In genomic region chr11:69120221-69121000, GRCm38 (mm10) we compare ENCODE assay signal across 8 mouse cellular contexts. TPM values are rescaled to one million over a fixed set of nuclear protein-coding genes. Genes with fewer than 3 reads are reported as not detected.
DNase-seq lines count a peak whose midpoint lies in the region; ATAC-seq and TF ChIP-seq lines count a peak whose summit lies in the region.

TSS of gene Hes7 (plus strand) at chr11:69120404.

- peak within 1 kb of the TSS; percentile 83 for H3K4me3 ChIP-seq in kidney, embryonic 15.5 days (replicated peaks)
- peak within 1 kb of the TSS; percentile 72 for H3K4me3 ChIP-seq in bone marrow macrophage, adult 2 months (ENCODE audit: insufficient read depth, low read length)
- peak within 1 kb of the TSS; percentile 82 for H3K4me3 ChIP-seq in limb, embryonic 15.5 days

- peak within 1 kb of the TSS; percentile 92; the same call in 1 of the 2 replicates for H3K27ac ChIP-seq in kidney, embryonic 15.5 days
- no peak within 1 kb of the TSS for H3K27ac ChIP-seq in bone marrow macrophage, adult 2 months (ENCODE audit: insufficient read depth, low read depth, low read length)
- H3K27ac ChIP-seq in limb, embryonic 15.5 days, result peak within 1 kb of the TSS; percentile 95; the same call in 1 of the 2 replicates

- peaks cover 9% of the 10 kb centered on the region for H3K27me3 ChIP-seq in kidney, embryonic 15.5 days
- 0 out of 2 replicates have a peak, but pooled peaks cover 2% of the 10 kb centered on the region for H3K27me3 ChIP-seq in limb, embryonic 15.5 days

- peak within 1 kb of the TSS; percentile 94 for H3K4me2 ChIP-seq in kidney, embryonic 15.5 days
- peak within 1 kb of the TSS; percentile 97 for H3K4me2 ChIP-seq in limb, embryonic 15.5 days

- no peaks in the 10 kb centered on the region for H3K9me3 ChIP-seq in kidney, embryonic 15.5 days (replicated peaks)
- no peaks in the 10 kb centered on the region for H3K9me3 ChIP-seq in limb, embryonic 15.5 days

- peak within 1 kb of the TSS; percentile 73 for H3K9ac ChIP-seq in kidney, embryonic 15.5 days
- H3K9ac ChIP-seq in limb, embryonic 15.5 days, result peak within 1 kb of the TSS; percentile 74; the same call in 1 of the 2 replicates

- 2% methylated on average over 27 of the region's 27 CpGs for WGBS in kidney, embryonic 15.5 days
- WGBS in limb, embryonic 15.5 days, result 2% methylated on average over 27 of the region's 27 CpGs

- DNase-seq in kidney, adult 8-10 months, result no peak
- peak; percentile 66 for DNase-seq in retina, embryonic 14.5 days (ENCODE audit: low spot score)
- no peak for DNase-seq in ovary, adult 18-20 months (ENCODE audit: low spot score)
- no peak for DNase-seq in frontal cortex, adult 2 months (ENCODE audit: extremely low spot score in 1 of 2, low spot score in 1 of 2)

- TF ChIP-seq POLR2A in bone marrow macrophage, adult 2 months (IDR thresholded peaks at IDR 0.05; ENCODE audit: borderline replicate concordance, low read depth, low read length), result no peak

- TF ChIP-seq CTCF in bone marrow macrophage, adult 2 months (IDR thresholded peaks at IDR 0.05; ENCODE audit: low read depth, low read length), result no peak

- peaks cover 51% of the 10 kb centered on the region for H3K4me1 ChIP-seq in kidney, embryonic 15.5 days
- peaks cover 16% of the 10 kb centered on the region for H3K4me1 ChIP-seq in bone marrow macrophage, adult 2 months (ENCODE audit: control insufficient read depth, insufficient read depth, low read length)
- H3K4me1 ChIP-seq in limb, embryonic 15.5 days, result peaks cover 49% of the 10 kb centered on the region

- no peak for ATAC-seq in kidney, embryonic 15.5 days (replicated peaks; ENCODE audit: low FRiP score)
- ATAC-seq in granulocyte monocyte progenitor cell, adult 5-6 weeks (replicated peaks; ENCODE audit: poor library complexity, severe bottlenecking), result peak; percentile 2; the same call in 1 of the 2 replicates
- no peak for ATAC-seq in limb, embryonic 15.5 days (ENCODE audit: insufficient number of reproducible peaks, low FRiP score, low TSS enrichment, low read depth)

- H3K36me3 ChIP-seq in kidney, embryonic 15.5 days, result no peaks in the 10 kb centered on the region
- H3K36me3 ChIP-seq in limb, embryonic 15.5 days, result no peaks in the 10 kb centered on the region

RNA-seq across cellular contexts. Expression of gene Hes7, which starts in this region (rescaled TPM):
- polyA plus RNA-seq in kidney, embryonic 15.5 days (2015; fragmentation: Nextera tagmentation; extraction: Ambion mirVana), result 0.42 and 0.46 TPM in 2 replicates
- polyA plus RNA-seq in bone marrow macrophage, adult 2 months (2012; ENCODE audit: insufficient read depth, insufficient read length, missing spikeins), result 0.71 and 0.88 TPM in 2 replicates
- total RNA-seq in granulocyte monocyte progenitor cell, adult 5-6 weeks (2014; fragmentation: Nextera tagmentation), result not detected in 2 replicates
- not detected in 2 replicates for total RNA-seq in granulocyte monocyte progenitor cell, adult 5-6 weeks (2017)
- polyA plus RNA-seq in limb, embryonic 15.5 days (2015; fragmentation: Nextera tagmentation; extraction: Ambion mirVana), result 0.58 and 0.68 TPM in 2 replicates
- polyA plus RNA-seq in frontal cortex, adult 2 months (2012; rRNA removed), result 0.78 and 0.86 TPM in 2 replicates

Comparison
In these comparisons a context has a peak if more than half of its experiments do, and no peak if none do; other contexts are left out.
1. Peak in ATAC-seq in granulocyte monocyte progenitor cell, adult 5-6 weeks; RNA of the gene not detected or under 1 TPM.